Mouse (Mus musculus): ENCODE results near the gene Nmur2. TPM values are rescaled to one million over a fixed set of nuclear protein-coding genes. Genes with fewer than 3 reads are reported as not detected.

Nmur2 gene
- total RNA-seq, 1 experiment, result not detected

DNA sequence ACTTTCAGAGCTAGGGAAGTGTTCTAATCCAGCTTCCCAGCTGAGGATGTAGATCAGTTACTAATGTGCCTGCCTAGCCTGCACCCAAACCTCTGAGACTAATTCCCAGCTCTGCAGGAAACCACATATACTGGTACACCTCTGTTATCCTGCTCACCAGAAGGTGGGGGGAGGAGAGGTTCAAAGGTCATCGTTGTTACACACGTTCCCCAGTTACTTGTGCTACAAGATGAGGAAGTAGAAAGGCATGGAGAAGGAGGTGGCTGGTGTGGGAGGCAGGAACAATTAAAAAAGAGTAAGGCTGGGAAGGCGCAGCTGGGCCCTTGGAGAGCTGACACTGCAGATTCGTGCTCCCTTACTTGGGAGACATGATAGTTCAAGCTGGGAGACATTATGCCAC lies 23.8 kb upstream of the Nmur2 start:
- DNase-seq (ENCODE audit: low read depth, low spot score), result no peak
- H3K27ac ChIP-seq (ENCODE audit: insufficient read depth, low read depth, low read length, poor library complexity, severe bottlenecking), result no peak overlapping the region
- TF ChIP-seq ZNF384 (IDR thresholded peaks at IDR 0.05; ENCODE audit: low read depth, low read length), result no peak
- TF ChIP-seq ZC3H11A (IDR thresholded peaks at IDR 0.05; ENCODE audit: borderline replicate concordance, low read depth, low read length), result no peak
- no peak for TF ChIP-seq HCFC1 (IDR thresholded peaks at IDR 0.05; ENCODE audit: borderline replicate concordance, insufficient read depth, low read length)
- no peak for TF ChIP-seq MAFK (IDR thresholded peaks at IDR 0.05; ENCODE audit: insufficient read depth, low read depth, low read length)
- TF ChIP-seq CHD2 (IDR thresholded peaks at IDR 0.05; ENCODE audit: low read depth, low read length), result no peak

DNA sequence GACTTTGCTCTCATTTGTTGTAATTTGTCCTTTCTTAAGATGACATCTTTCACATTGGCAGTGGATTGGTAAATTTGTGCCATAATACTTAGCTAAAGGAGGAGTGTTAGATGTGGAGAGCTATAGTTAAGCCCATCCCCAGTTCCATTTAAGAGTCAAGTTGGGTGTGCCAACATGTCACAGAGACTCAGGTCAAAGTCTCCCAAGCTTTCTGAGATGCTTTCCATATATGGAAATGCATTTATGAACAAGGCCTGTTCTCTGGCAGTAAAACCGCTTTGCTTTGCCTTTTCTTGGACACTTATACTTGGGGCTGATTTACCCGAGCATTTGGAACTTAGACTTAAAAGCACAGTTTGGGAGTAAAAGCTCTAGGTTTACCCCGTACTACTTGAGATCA lies 18.4 kb upstream of the Nmur2 start:
- TF ChIP-seq ZC3H11A (IDR thresholded peaks at IDR 0.05; ENCODE audit: borderline replicate concordance, low read depth, low read length) (no peak), HCFC1 (IDR thresholded peaks at IDR 0.05; ENCODE audit: borderline replicate concordance, insufficient read depth, low read length) (no peak), CHD2 (IDR thresholded peaks at IDR 0.05; ENCODE audit: low read depth, low read length) (no peak), ZNF384 (IDR thresholded peaks at IDR 0.05; ENCODE audit: low read depth, low read length) (no peak), MAFK (IDR thresholded peaks at IDR 0.05; ENCODE audit: insufficient read depth, low read depth, low read length) (no peak)
- no peaks in the 10 kb centered on the region for H3K9me3 ChIP-seq (ENCODE audit: control insufficient read depth, insufficient read depth, low read depth, low read length)
- H3K4me3 ChIP-seq (ENCODE audit: insufficient read depth in 1 of 2, low read depth in 1 of 2, low read length in 2 of 2, poor library complexity in 1 of 2, severe bottlenecking in 1 of 2), result no peak overlapping the region
- H3K9ac ChIP-seq (ENCODE audit: insufficient read depth, low read depth, low read length, poor library complexity, severe bottlenecking), result no peak overlapping the region
- no peak overlapping the region for H3K27ac ChIP-seq (ENCODE audit: insufficient read depth, low read depth, low read length, poor library complexity, severe bottlenecking)
- no peak for DNase-seq (ENCODE audit: low read depth, low spot score)
- in situ Hi-C loops (cut with MboI; ENCODE audit: low sequenced_read_pairs in 2 of 2, unreplicated experiment in 2 of 2), result no loop called here
- H3K36me3 ChIP-seq (ENCODE audit: control insufficient read depth, insufficient read depth, low read length, poor library complexity, severe bottlenecking), result no peaks in the 10 kb centered on the region
- no peaks in the 10 kb centered on the region for H3K4me1 ChIP-seq (ENCODE audit: control insufficient read depth in 2 of 2, insufficient read depth in 2 of 2, low read length in 2 of 2, poor library complexity in 1 of 2)

More for the DNA sequence above, 23.8 kb upstream of the Nmur2 start:
- Histone ChIP-seq H3K36me3 (ENCODE audit: control insufficient read depth, insufficient read depth, low read length, poor library complexity, severe bottlenecking) (no peaks in the 10 kb centered on the region), H3K4me1 (ENCODE audit: control insufficient read depth in 2 of 2, insufficient read depth in 2 of 2, low read length in 2 of 2, poor library complexity in 1 of 2) (no peaks in the 10 kb centered on the region), H3K9me3 (ENCODE audit: control insufficient read depth, insufficient read depth, low read depth, low read length) (no peaks in the 10 kb centered on the region), H3K9ac (ENCODE audit: insufficient read depth, low read depth, low read length, poor library complexity, severe bottlenecking) (no peak overlapping the region), H3K4me3 (ENCODE audit: insufficient read depth in 1 of 2, low read depth in 1 of 2, low read length in 2 of 2, poor library complexity in 1 of 2, severe bottlenecking in 1 of 2) (no peak overlapping the region)
- in situ Hi-C loops (cut with MboI; ENCODE audit: low sequenced_read_pairs in 2 of 2, unreplicated experiment in 2 of 2), result no loop called here

- H3K4me1 ChIP-seq (ENCODE audit: control insufficient read depth in 2 of 2, insufficient read depth in 2 of 2, low read length in 2 of 2, poor library complexity in 1 of 2), result no peaks in the 10 kb centered on the region
- DNase-seq (ENCODE audit: low read depth, low spot score), result no peak
- H3K36me3 ChIP-seq (ENCODE audit: control insufficient read depth, insufficient read depth, low read length, poor library complexity, severe bottlenecking), result no peaks in the 10 kb centered on the region
- in situ Hi-C loops (cut with MboI; ENCODE audit: low sequenced_read_pairs in 2 of 2, unreplicated experiment in 2 of 2), result no loop called here
- H3K4me3 ChIP-seq (ENCODE audit: insufficient read depth in 1 of 2, low read depth in 1 of 2, low read length in 2 of 2, poor library complexity in 1 of 2, severe bottlenecking in 1 of 2), result no peak overlapping the region
- no peak overlapping the region for H3K9ac ChIP-seq (ENCODE audit: insufficient read depth, low read depth, low read length, poor library complexity, severe bottlenecking)
- TF ChIP-seq ZNF384 (IDR thresholded peaks at IDR 0.05; ENCODE audit: low read depth, low read length), result no peak
- H3K9me3 ChIP-seq (ENCODE audit: control insufficient read depth, insufficient read depth, low read depth, low read length), result no peaks in the 10 kb centered on the region
- no peak overlapping the region for H3K27ac ChIP-seq (ENCODE audit: insufficient read depth, low read depth, low read length, poor library complexity, severe bottlenecking)
Observed at GRCm38 (mm10) chr11:56054439-56054838, 13.6 kb upstream of the Nmur2 start.

DNA sequence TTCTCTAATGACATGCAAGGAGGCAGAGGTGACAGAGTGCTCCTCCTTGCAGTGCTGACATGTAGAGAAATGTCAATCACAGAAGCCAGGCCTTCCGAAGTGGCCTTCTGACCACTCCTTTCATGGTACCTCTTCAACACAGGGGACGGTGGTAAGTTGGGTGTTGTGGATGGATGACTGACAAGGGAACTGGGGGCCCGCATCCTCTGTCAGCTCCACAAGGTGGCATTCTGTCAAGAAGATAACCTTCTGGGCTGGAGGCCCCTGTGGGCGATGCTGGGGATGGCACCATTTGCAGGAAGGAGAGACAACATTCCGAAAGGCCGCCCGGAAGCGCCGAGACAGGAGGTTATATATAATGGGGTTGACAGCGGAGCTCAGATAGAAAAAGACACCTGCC lies 14.0 kb downstream of the Nmur2 start:
- in situ Hi-C loops (cut with MboI; ENCODE audit: low sequenced_read_pairs in 2 of 2, unreplicated experiment in 2 of 2), result no loop called here
- Histone ChIP-seq H3K9ac (ENCODE audit: insufficient read depth, low read depth, low read length, poor library complexity, severe bottlenecking) (no peak overlapping the region), H3K9me3 (ENCODE audit: control insufficient read depth, insufficient read depth, low read depth, low read length) (no peaks in the 10 kb centered on the region), H3K4me3 (ENCODE audit: insufficient read depth in 1 of 2, low read depth in 1 of 2, low read length in 2 of 2, poor library complexity in 1 of 2, severe bottlenecking in 1 of 2) (no peak overlapping the region), H3K36me3 (ENCODE audit: control insufficient read depth, insufficient read depth, low read length, poor library complexity, severe bottlenecking) (no peaks in the 10 kb centered on the region), H3K27ac (ENCODE audit: insufficient read depth, low read depth, low read length, poor library complexity, severe bottlenecking) (no peak overlapping the region), H3K4me1 (ENCODE audit: control insufficient read depth in 2 of 2, insufficient read depth in 2 of 2, low read length in 2 of 2, poor library complexity in 1 of 2) (no peaks in the 10 kb centered on the region)
- TF ChIP-seq ZC3H11A (IDR thresholded peaks at IDR 0.05; ENCODE audit: borderline replicate concordance, low read depth, low read length) (no peak), CHD2 (IDR thresholded peaks at IDR 0.05; ENCODE audit: low read depth, low read length) (no peak), HCFC1 (IDR thresholded peaks at IDR 0.05; ENCODE audit: borderline replicate concordance, insufficient read depth, low read length) (no peak), ZNF384 (IDR thresholded peaks at IDR 0.05; ENCODE audit: low read depth, low read length) (no peak), MAFK (IDR thresholded peaks at IDR 0.05; ENCODE audit: insufficient read depth, low read depth, low read length) (no peak)
- no peak for DNase-seq (ENCODE audit: low read depth, low spot score)
